Mouse (Mus musculus): ENCODE results near the gene Smg1. TPM values are rescaled to one million over a fixed set of nuclear protein-coding genes. Genes with fewer than 3 reads are reported as not detected.

Gene Smg1
- total RNA-seq (2015), result 46.1 and 59.4 TPM in 2 replicates
- total RNA-seq (2017), result 36.5 and 48.0 TPM in 2 replicates

- peak; percentile 84 for ATAC-seq (replicated peaks; ENCODE audit: poor library complexity)
Measured at GRCm38 (mm10) chr7:118243453-118244385, at the start of gene Smg1. Gene Smg1, minus strand, starts transcription at chr7:118243670.

- ATAC-seq (replicated peaks; ENCODE audit: poor library complexity), result peak; percentile 69
Measured at GRCm38 (mm10) chr7:118283186-118283585, 39.7 kb upstream of the Smg1 start.

GRCm38 (mm10) chr7:118282543-118282942, 39.1 kb upstream of the Smg1 start:
- no peak for ATAC-seq (replicated peaks; ENCODE audit: poor library complexity)

- peak; percentile 62 for ATAC-seq (replicated peaks; ENCODE audit: poor library complexity)
Measured at GRCm38 (mm10) chr7:118279521-118279920, 36.1 kb upstream of the Smg1 start.

GRCm38 (mm10) chr7:118277335-118277910, 34.0 kb upstream of the Smg1 start:
- peak; percentile 73 for ATAC-seq (replicated peaks; ENCODE audit: poor library complexity)

- ATAC-seq (replicated peaks; ENCODE audit: poor library complexity), result no peak
Measured at GRCm38 (mm10) chr7:118276684-118277334, 33.3 kb upstream of the Smg1 start.

GRCm38 (mm10) chr7:118275265-118275664, 31.8 kb upstream of the Smg1 start:
- ATAC-seq (replicated peaks; ENCODE audit: poor library complexity), result peak; percentile 66

- ATAC-seq (replicated peaks; ENCODE audit: poor library complexity), result 0 out of 2 replicates have a peak, but pooled peaks have one; percentile 10
Measured at GRCm38 (mm10) chr7:118274851-118275250, 31.4 kb upstream of the Smg1 start.

- ATAC-seq (replicated peaks; ENCODE audit: poor library complexity), result no peak
Measured at GRCm38 (mm10) chr7:118274169-118274568, 30.7 kb upstream of the Smg1 start.

GRCm38 (mm10) chr7:118266099-118266498, 22.6 kb upstream of the Smg1 start:
- ATAC-seq (replicated peaks; ENCODE audit: poor library complexity), result peak; percentile 91

- ATAC-seq (replicated peaks; ENCODE audit: poor library complexity), result no peak
Measured at GRCm38 (mm10) chr7:118263606-118264005, 20.1 kb upstream of the Smg1 start.

GRCm38 (mm10) chr7:118262409-118262808, 18.9 kb upstream of the Smg1 start:
- no peak for ATAC-seq (replicated peaks; ENCODE audit: poor library complexity)

GRCm38 (mm10) chr7:118259676-118260305, 16.3 kb upstream of the Smg1 start:
- ATAC-seq (replicated peaks; ENCODE audit: poor library complexity), result peak; percentile 53; the same call in 1 of the 2 replicates

- ATAC-seq (replicated peaks; ENCODE audit: poor library complexity), result no peak
Measured at GRCm38 (mm10) chr7:118258451-118258850, 15.0 kb upstream of the Smg1 start.

- ATAC-seq (replicated peaks; ENCODE audit: poor library complexity), result no peak
Measured at GRCm38 (mm10) chr7:118256740-118257139, 13.3 kb upstream of the Smg1 start.

GRCm38 (mm10) chr7:118254460-118254859, 11.0 kb upstream of the Smg1 start:
- ATAC-seq (replicated peaks; ENCODE audit: poor library complexity), result no peak

- ATAC-seq (replicated peaks; ENCODE audit: poor library complexity), result no peak
Measured at GRCm38 (mm10) chr7:118254015-118254414, 10.5 kb upstream of the Smg1 start.

- ATAC-seq (replicated peaks; ENCODE audit: poor library complexity), result no peak
Measured at GRCm38 (mm10) chr7:118252979-118253378, 9.5 kb upstream of the Smg1 start.

GRCm38 (mm10) chr7:118252349-118252748, 8.9 kb upstream of the Smg1 start:
- no peak for ATAC-seq (replicated peaks; ENCODE audit: poor library complexity)

GRCm38 (mm10) chr7:118251392-118252170, 8.1 kb upstream of the Smg1 start:
- ATAC-seq (replicated peaks; ENCODE audit: poor library complexity), result no peak
